Mouse (Mus musculus): Measurements from ENCODE around the gene Rpa1. TPM values are rescaled to one million over a fixed set of nuclear protein-coding genes. Genes with fewer than 3 reads are reported as not detected.

Gene Rpa1
- polyA plus RNA-seq, 1 experiment from 2014 or later = 119 TPM

DNA sequence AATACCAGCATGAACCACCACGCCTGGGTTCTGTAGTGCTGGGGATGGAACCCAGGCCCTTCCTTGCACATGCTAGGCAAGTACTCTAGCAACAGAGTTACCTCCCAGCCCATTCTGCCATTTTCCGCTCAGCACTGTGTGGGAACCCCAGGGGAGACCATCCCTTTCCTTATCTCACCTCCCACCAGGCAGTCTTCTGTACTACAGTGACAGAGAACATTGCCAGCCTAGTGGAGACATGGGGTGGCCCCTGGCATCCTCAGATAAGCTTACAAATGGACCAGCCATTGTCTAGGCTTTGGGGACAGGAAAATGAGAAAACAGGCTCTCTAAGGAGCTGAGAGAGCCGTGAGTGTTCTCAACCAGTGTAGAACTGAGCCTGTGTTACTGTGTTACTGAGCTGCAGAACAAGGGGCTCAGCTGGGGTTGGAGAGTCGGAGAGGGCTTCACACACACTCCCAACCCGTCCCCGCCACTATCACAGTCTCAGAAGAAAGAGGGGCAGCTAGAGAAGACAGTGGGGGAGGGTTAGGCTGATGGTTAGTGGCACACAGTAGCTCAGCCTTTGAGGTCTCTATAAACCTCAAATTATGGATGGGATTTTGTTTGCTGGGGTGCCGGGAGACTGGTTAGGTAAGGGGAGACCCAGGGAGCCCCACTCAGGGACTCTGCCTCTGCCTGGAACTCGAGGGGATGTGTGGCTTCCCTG lies 77.7 kb downstream of the Rpa1 start:
- no peaks in the 10 kb centered on the region for H3K36me3 ChIP-seq (ENCODE audit: insufficient read depth, low read length)
- no peaks in the 10 kb centered on the region for H3K9me3 ChIP-seq (ENCODE audit: low read length)
- no peak overlapping the region for H3K4me2 ChIP-seq (replicated peaks; ENCODE audit: low read depth, low read length)
- no peaks in the 10 kb centered on the region; the same call in 1 of the 2 replicates for H3K27me3 ChIP-seq (ENCODE audit: insufficient read depth, low read length)
- ATAC-seq (ENCODE audit: low FRiP score, low TSS enrichment) = no peak
- H3K27ac ChIP-seq (ENCODE audit: low read length) = no peak overlapping the region
- H3K4me1 ChIP-seq (ENCODE audit: insufficient read depth, low read length) = peaks cover 14% of the 10 kb centered on the region
- H3K9ac ChIP-seq (replicated peaks; ENCODE audit: low read length) = no peak overlapping the region
- 73% methylated on average over 8 of the region's 8 CpGs for WGBS
- no peak overlapping the region for H3K4me3 ChIP-seq (ENCODE audit: low read length)

DNA sequence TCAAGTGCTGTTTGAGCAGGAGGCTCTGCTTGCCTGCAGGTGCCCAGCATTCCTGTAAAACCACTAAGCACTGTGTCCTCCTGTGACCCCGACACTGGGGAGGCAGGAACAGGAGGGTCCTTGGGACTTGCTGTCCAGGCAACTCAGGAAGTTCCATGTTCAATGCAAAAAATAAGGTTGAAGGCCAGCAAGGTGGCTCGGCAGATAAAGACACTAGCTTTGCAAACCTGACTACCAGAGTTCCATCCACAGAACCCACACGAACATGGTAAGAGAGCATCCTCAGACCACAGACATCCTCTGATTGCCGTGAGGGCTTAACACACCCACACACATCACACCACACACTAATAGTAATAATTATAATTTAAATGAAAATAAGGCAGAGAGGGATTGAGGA lies 78.9 kb downstream of the Rpa1 start:
- no peak for ATAC-seq (ENCODE audit: low FRiP score, low TSS enrichment)
- 72% methylated on average over 4 of the region's 4 CpGs for WGBS
- H3K9me3 ChIP-seq (ENCODE audit: low read length) = no peaks in the 10 kb centered on the region
- peaks cover 16% of the 10 kb centered on the region for H3K4me1 ChIP-seq (ENCODE audit: insufficient read depth, low read length)
- H3K4me2 ChIP-seq (replicated peaks; ENCODE audit: low read depth, low read length) = no peak overlapping the region
- no peak overlapping the region for H3K27ac ChIP-seq (ENCODE audit: low read length)
- H3K4me3 ChIP-seq (ENCODE audit: low read length) = no peak overlapping the region
- no peak overlapping the region for H3K9ac ChIP-seq (replicated peaks; ENCODE audit: low read length)
- no peaks in the 10 kb centered on the region; the same call in 1 of the 2 replicates for H3K27me3 ChIP-seq (ENCODE audit: insufficient read depth, low read length)
- H3K36me3 ChIP-seq (ENCODE audit: insufficient read depth, low read length) = no peaks in the 10 kb centered on the region

GRCm38 (mm10) chr11:75268492-75268891 lies 79.6 kb downstream of the Rpa1 start:
- H3K36me3 ChIP-seq (ENCODE audit: insufficient read depth, low read length) = no peaks in the 10 kb centered on the region
- ATAC-seq (ENCODE audit: low FRiP score, low TSS enrichment) = no peak
- H3K4me3 ChIP-seq (ENCODE audit: low read length) = no peak overlapping the region
- no peaks in the 10 kb centered on the region for H3K9me3 ChIP-seq (ENCODE audit: low read length)
- H3K4me2 ChIP-seq (replicated peaks; ENCODE audit: low read depth, low read length) = no peak overlapping the region
- peaks cover 19% of the 10 kb centered on the region for H3K4me1 ChIP-seq (ENCODE audit: insufficient read depth, low read length)
- H3K9ac ChIP-seq (replicated peaks; ENCODE audit: low read length) = no peak overlapping the region
- H3K27me3 ChIP-seq (ENCODE audit: insufficient read depth, low read length) = no peaks in the 10 kb centered on the region; the same call in 1 of the 2 replicates
- no peak overlapping the region for H3K27ac ChIP-seq (ENCODE audit: low read length)
- 87% methylated on average over 5 of the region's 5 CpGs for WGBS

- H3K9ac ChIP-seq (replicated peaks; ENCODE audit: low read length) = no peak overlapping the region
- ATAC-seq (ENCODE audit: low FRiP score, low TSS enrichment) = no peak
- no peak overlapping the region for H3K4me2 ChIP-seq (replicated peaks; ENCODE audit: low read depth, low read length)
- H3K27ac ChIP-seq (ENCODE audit: low read length) = no peak overlapping the region
- H3K9me3 ChIP-seq (ENCODE audit: low read length) = no peaks in the 10 kb centered on the region
- no peak overlapping the region for H3K4me3 ChIP-seq (ENCODE audit: low read length)
- H3K27me3 ChIP-seq (ENCODE audit: insufficient read depth, low read length) = no peaks in the 10 kb centered on the region
- 50% methylated on average over 9 of the region's 9 CpGs for WGBS
- H3K4me1 ChIP-seq (ENCODE audit: insufficient read depth, low read length) = peaks cover 24% of the 10 kb centered on the region
- H3K36me3 ChIP-seq (ENCODE audit: insufficient read depth, low read length) = no peaks in the 10 kb centered on the region
These were observed 80.3 kb downstream of the Rpa1 start for GRCm38 (mm10) chr11:75267826-75268281.

- peaks cover 42% of the 10 kb centered on the region for H3K4me1 ChIP-seq (ENCODE audit: insufficient read depth, low read length)
- H3K4me3 ChIP-seq (ENCODE audit: low read length) = no peak overlapping the region
- no peaks in the 10 kb centered on the region for H3K9me3 ChIP-seq (ENCODE audit: low read length)
- no peak overlapping the region for H3K27ac ChIP-seq (ENCODE audit: low read length)
- no peaks in the 10 kb centered on the region for H3K27me3 ChIP-seq (ENCODE audit: insufficient read depth, low read length)
- 41% methylated on average over 15 of the region's 15 CpGs for WGBS
- no peak overlapping the region for H3K4me2 ChIP-seq (replicated peaks; ENCODE audit: low read depth, low read length)
- H3K9ac ChIP-seq (replicated peaks; ENCODE audit: low read length) = no peak overlapping the region
- H3K36me3 ChIP-seq (ENCODE audit: insufficient read depth, low read length) = no peaks in the 10 kb centered on the region
- ATAC-seq (ENCODE audit: low FRiP score, low TSS enrichment) = no peak
These were observed 82.6 kb downstream of the Rpa1 start for GRCm38 (mm10) chr11:75265545-75265944.

DNA sequence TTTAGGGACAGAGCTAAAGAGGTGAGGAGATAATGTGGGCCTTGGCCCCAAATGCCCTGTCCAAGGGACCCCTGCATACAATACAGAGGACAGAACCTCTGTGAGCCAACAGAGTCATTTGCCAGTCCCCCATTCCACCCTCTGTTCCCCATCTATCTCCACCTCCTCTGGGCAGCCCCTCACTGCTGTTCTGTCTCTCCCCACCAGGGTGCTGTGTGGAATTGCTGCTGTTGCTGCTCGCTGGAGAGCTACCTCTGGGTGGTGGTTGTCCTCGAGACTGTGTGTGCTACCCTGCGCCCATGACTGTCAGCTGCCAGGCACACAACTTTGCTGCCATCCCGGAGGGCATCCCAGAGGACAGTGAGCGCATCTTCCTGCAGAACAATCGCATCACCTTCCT lies 83.6 kb downstream of the Rpa1 start:
- no peaks in the 10 kb centered on the region for H3K9me3 ChIP-seq (ENCODE audit: low read length)
- no peaks in the 10 kb centered on the region for H3K27me3 ChIP-seq (ENCODE audit: insufficient read depth, low read length)
- 85% methylated on average over 6 of the region's 6 CpGs for WGBS
- no peak overlapping the region for H3K4me3 ChIP-seq (ENCODE audit: low read length)
- ATAC-seq (ENCODE audit: low FRiP score, low TSS enrichment) = no peak
- no peak overlapping the region for H3K27ac ChIP-seq (ENCODE audit: low read length)
- no peaks in the 10 kb centered on the region for H3K36me3 ChIP-seq (ENCODE audit: insufficient read depth, low read length)
- no peak overlapping the region for H3K9ac ChIP-seq (replicated peaks; ENCODE audit: low read length)
- peaks cover 42% of the 10 kb centered on the region for H3K4me1 ChIP-seq (ENCODE audit: insufficient read depth, low read length)
- no peak overlapping the region for H3K4me2 ChIP-seq (replicated peaks; ENCODE audit: low read depth, low read length)

DNA sequence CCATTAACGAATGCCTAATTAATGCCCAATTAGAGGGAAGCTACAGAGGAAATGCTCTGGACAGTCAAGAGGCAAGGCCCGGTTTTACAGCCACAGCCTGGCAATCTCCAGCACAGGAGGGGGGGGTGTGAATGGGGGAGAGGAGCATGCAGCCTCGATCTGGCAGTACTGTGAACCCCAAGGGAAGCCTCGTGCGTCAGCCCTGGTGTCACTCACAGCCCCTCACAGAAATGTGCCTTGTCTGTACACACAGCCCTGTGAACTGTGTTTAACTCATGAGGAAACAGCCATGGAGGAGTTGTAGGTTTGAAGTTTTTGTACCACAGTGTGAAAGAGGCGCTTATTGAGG lies 84.2 kb downstream of the Rpa1 start:
- H3K36me3 ChIP-seq (ENCODE audit: insufficient read depth, low read length) = no peaks in the 10 kb centered on the region
- WGBS = 52% methylated on average over 6 of the region's 6 CpGs
- no peaks in the 10 kb centered on the region for H3K27me3 ChIP-seq (ENCODE audit: insufficient read depth, low read length)
- H3K4me3 ChIP-seq (ENCODE audit: low read length) = no peak overlapping the region
- peaks cover 42% of the 10 kb centered on the region for H3K4me1 ChIP-seq (ENCODE audit: insufficient read depth, low read length)
- H3K9ac ChIP-seq (replicated peaks; ENCODE audit: low read length) = no peak overlapping the region
- no peak for ATAC-seq (ENCODE audit: low FRiP score, low TSS enrichment)
- no peak overlapping the region for H3K4me2 ChIP-seq (replicated peaks; ENCODE audit: low read depth, low read length)
- no peaks in the 10 kb centered on the region for H3K9me3 ChIP-seq (ENCODE audit: low read length)
- no peak overlapping the region for H3K27ac ChIP-seq (ENCODE audit: low read length)

GRCm38 (mm10) chr11:75263274-75263963 lies 84.7 kb downstream of the Rpa1 start:
- Histone ChIP-seq H3K4me1 (ENCODE audit: insufficient read depth, low read length) (peaks cover 41% of the 10 kb centered on the region), H3K27me3 (ENCODE audit: insufficient read depth, low read length) (no peaks in the 10 kb centered on the region), H3K36me3 (ENCODE audit: insufficient read depth, low read length) (no peaks in the 10 kb centered on the region), H3K4me2 (replicated peaks; ENCODE audit: low read depth, low read length) (no peak overlapping the region), H3K4me3 (ENCODE audit: low read length) (no peak overlapping the region), H3K27ac (ENCODE audit: low read length) (no peak overlapping the region; the same call in 1 of the 2 replicates), H3K9me3 (ENCODE audit: low read length) (no peaks in the 10 kb centered on the region), H3K9ac (replicated peaks; ENCODE audit: low read length) (no peak overlapping the region)
- WGBS = 46% methylated on average over 15 of the region's 15 CpGs
- peak; percentile 16; the same call in 1 of the 2 replicates for ATAC-seq (ENCODE audit: low FRiP score, low TSS enrichment)

- Histone ChIP-seq H3K9ac (replicated peaks; ENCODE audit: low read length) (no peak overlapping the region), H3K9me3 (ENCODE audit: low read length) (no peaks in the 10 kb centered on the region), H3K36me3 (ENCODE audit: insufficient read depth, low read length) (no peaks in the 10 kb centered on the region), H3K4me1 (ENCODE audit: insufficient read depth, low read length) (peaks cover 37% of the 10 kb centered on the region), H3K27me3 (ENCODE audit: insufficient read depth, low read length) (no peaks in the 10 kb centered on the region), H3K27ac (ENCODE audit: low read length) (peak overlapping the region; percentile 25; the same call in 1 of the 2 replicates), H3K4me2 (replicated peaks; ENCODE audit: low read depth, low read length) (no peak overlapping the region), H3K4me3 (ENCODE audit: low read length) (no peak overlapping the region)
- ATAC-seq (ENCODE audit: low FRiP score, low TSS enrichment) = peak; percentile 20; the same call in 1 of the 2 replicates
- WGBS = 45% methylated on average over 5 of the region's 5 CpGs
These were observed 85.3 kb downstream of the Rpa1 start for GRCm38 (mm10) chr11:75262791-75263190.

- no peak overlapping the region for H3K9ac ChIP-seq (replicated peaks; ENCODE audit: low read length)
- no peak for ATAC-seq (ENCODE audit: low FRiP score, low TSS enrichment)
- no peak overlapping the region for H3K4me2 ChIP-seq (replicated peaks; ENCODE audit: low read depth, low read length)
- H3K9me3 ChIP-seq (ENCODE audit: low read length) = no peaks in the 10 kb centered on the region
- H3K36me3 ChIP-seq (ENCODE audit: insufficient read depth, low read length) = no peaks in the 10 kb centered on the region
- peaks cover 37% of the 10 kb centered on the region for H3K4me1 ChIP-seq (ENCODE audit: insufficient read depth, low read length)
- H3K27me3 ChIP-seq (ENCODE audit: insufficient read depth, low read length) = no peaks in the 10 kb centered on the region
- WGBS = 83% methylated on average over 3 of the region's 3 CpGs
- no peak overlapping the region for H3K27ac ChIP-seq (ENCODE audit: low read length)
- no peak overlapping the region for H3K4me3 ChIP-seq (ENCODE audit: low read length)
These were observed 85.9 kb downstream of the Rpa1 start for GRCm38 (mm10) chr11:75262181-75262580.
